Mouse (Mus musculus) heart, embryonic 10.5 days (tissue): ENCODE data around the gene Coq10a. TPM values are rescaled to one million over a fixed set of nuclear protein-coding genes. Genes with fewer than 3 reads are reported as not detected.
A peak's percentile ranks its signal among the peaks of the same experiment; 100 is the strongest.

Experiments
- DNase-seq: peaks from one replicate; pipeline ENCODE4 v3.0.0-alpha.2; 2017; ENCODE audit warnings: low spot score
- H3K27ac ChIP-seq: fragments of 300-500 bp; sonication (generic); 2 replicates; pipeline ENCODE4 v1.5.1; 2016; ENCODE audit warnings: mild to moderate bottlenecking
- H3K27me3 ChIP-seq: fragments of 300-500 bp; sonication (generic); 2 replicates; pipeline ENCODE4 v1.6.1; 2016; ENCODE audit warnings: mild to moderate bottlenecking; ENCODE audit not compliant: poor library complexity, insufficient read depth, severe bottlenecking
- H3K36me3 ChIP-seq: fragments of 300-500 bp; sonication (generic); 2 replicates; pipeline ENCODE4 v1.6.1; 2016; ENCODE audit warnings: mild to moderate bottlenecking, moderate library complexity
- H3K4me1 ChIP-seq: fragments of 300-500 bp; sonication (generic); 2 replicates; pipeline ENCODE4 v1.6.1; 2016; ENCODE audit warnings: mild to moderate bottlenecking
- H3K4me3 ChIP-seq: fragments of 300-500 bp; sonication (generic); 2 replicates; pipeline ENCODE4 v1.5.1; 2016; ENCODE audit warnings: mild to moderate bottlenecking, moderate library complexity
- H3K9me3 ChIP-seq: fragments of 300-500 bp; sonication (generic); 2 replicates; pipeline ENCODE4 v1.6.1; 2016; ENCODE audit warnings: mild to moderate bottlenecking, moderate library complexity
- WGBS: fragments of 180-500 bp; shearing (Covaris S2); methylation state at CpG from one replicate; pipeline ENCODE4 v1.1.7; 2016; 5-methylcytosine and 5-hydroxymethylcytosine counted together
- polyA plus RNA-seq: library from polyadenylated mRNA; unstranded; fragments of >200 nt; fragmentation: Nextera tagmentation; extraction: Ambion mirVana; gene quantifications from 2 replicates; pipeline ENCODE4 v1.2.1, GENCODE M21; 2016

Gene Coq10a
- polyA plus RNA-seq, 1 experiment from 2014 or later = 9.7 TPM

DNA sequence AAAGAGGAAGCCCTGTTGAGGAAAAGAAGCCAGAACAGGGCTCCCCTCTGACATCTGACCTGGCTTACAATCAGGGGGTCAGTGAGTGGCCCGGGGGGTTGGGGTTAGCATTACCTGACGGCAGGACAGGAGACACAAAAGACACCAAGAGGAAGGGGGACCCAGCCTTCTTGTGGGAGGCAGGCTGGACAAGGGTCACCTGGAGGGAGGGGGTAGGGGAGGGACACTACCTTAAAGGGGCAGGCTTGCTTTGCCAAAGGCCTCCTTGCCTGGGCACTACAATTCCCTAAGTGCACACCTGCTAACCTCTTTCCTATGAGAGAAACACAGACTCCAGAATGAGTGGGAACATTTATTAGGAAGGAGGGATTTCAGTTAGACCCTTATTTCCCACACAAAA, 32.3 kb upstream of the Coq10a start, which contains the start of gene Slc39a5:
TSS of gene Slc39a5 (minus strand) at position 174 of the 400 bp plus-strand sequence.
- H3K9me3 ChIP-seq = no peaks in the 10 kb centered on the region
- H3K27ac ChIP-seq = no peak within 1 kb of the TSS; the same call in 1 of the 2 replicates
- H3K27me3 ChIP-seq = no peaks in the 10 kb centered on the region
- WGBS = 31% methylated on average over 2 of the region's 2 CpGs
- H3K4me3 ChIP-seq = no peak within 1 kb of the TSS
- no peak for DNase-seq
- H3K4me1 ChIP-seq = peaks cover 24% of the 10 kb centered on the region
- H3K36me3 ChIP-seq = peaks cover 23% of the 10 kb centered on the region

GRCm38 (mm10) chr10:128400338-128400737, 31.5 kb upstream of the Coq10a start:
- peaks cover 24% of the 10 kb centered on the region for H3K36me3 ChIP-seq
- H3K4me1 ChIP-seq = peaks cover 31% of the 10 kb centered on the region
- H3K9me3 ChIP-seq = no peaks in the 10 kb centered on the region
- 27% methylated on average over 5 of the region's 5 CpGs for WGBS
- no peak overlapping the region for H3K4me3 ChIP-seq
- DNase-seq = no peak
- H3K27me3 ChIP-seq = no peaks in the 10 kb centered on the region
- H3K27ac ChIP-seq = no peak overlapping the region; the same call in 1 of the 2 replicates

GRCm38 (mm10) chr10:128397466-128397865, 28.7 kb upstream of the Coq10a start:
- no peak for DNase-seq
- Histone ChIP-seq H3K9me3 (no peaks in the 10 kb centered on the region), H3K4me3 (no peak overlapping the region), H3K27me3 (no peaks in the 10 kb centered on the region), H3K27ac (0 out of 2 replicates have a peak overlapping the region, but pooled peaks have one; percentile 36), H3K4me1 (peaks cover 40% of the 10 kb centered on the region), H3K36me3 (peaks cover 50% of the 10 kb centered on the region)
- 66% methylated on average over 7 of the region's 7 CpGs for WGBS

DNA sequence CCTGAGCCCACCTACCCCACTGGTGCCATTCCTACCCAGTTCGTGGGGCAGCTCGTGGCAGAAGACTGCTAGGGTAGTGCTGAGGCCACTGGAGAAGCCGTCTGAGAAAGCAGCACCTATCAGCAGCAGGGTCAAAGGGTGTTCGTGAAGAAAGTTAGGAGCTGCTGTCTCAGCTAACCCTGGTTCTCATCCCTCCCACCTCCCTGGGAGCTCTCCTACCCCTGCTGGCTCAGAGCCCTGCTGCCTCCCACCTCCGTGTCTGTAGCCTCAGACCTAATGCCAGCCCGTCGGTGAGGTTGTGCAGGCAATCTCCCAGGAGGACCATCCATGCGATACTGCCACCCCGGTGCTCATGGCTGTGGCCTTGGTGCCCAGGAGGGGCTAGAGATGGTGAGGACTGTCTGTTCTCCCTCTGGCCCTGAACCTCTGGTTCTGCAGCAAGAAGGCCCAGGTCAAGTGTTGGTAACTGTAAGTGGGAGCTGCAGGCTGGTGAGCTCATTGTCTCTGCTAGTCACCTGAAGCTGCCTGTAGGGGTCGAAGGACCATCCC, 28.0 kb upstream of the Coq10a start:
- no peak overlapping the region for H3K27ac ChIP-seq
- no peak for DNase-seq
- H3K4me1 ChIP-seq = peaks cover 43% of the 10 kb centered on the region
- H3K27me3 ChIP-seq = no peaks in the 10 kb centered on the region
- peaks cover 56% of the 10 kb centered on the region for H3K36me3 ChIP-seq
- 60% methylated on average over 10 of the region's 10 CpGs for WGBS
- no peaks in the 10 kb centered on the region for H3K9me3 ChIP-seq
- H3K4me3 ChIP-seq = no peak overlapping the region

DNA sequence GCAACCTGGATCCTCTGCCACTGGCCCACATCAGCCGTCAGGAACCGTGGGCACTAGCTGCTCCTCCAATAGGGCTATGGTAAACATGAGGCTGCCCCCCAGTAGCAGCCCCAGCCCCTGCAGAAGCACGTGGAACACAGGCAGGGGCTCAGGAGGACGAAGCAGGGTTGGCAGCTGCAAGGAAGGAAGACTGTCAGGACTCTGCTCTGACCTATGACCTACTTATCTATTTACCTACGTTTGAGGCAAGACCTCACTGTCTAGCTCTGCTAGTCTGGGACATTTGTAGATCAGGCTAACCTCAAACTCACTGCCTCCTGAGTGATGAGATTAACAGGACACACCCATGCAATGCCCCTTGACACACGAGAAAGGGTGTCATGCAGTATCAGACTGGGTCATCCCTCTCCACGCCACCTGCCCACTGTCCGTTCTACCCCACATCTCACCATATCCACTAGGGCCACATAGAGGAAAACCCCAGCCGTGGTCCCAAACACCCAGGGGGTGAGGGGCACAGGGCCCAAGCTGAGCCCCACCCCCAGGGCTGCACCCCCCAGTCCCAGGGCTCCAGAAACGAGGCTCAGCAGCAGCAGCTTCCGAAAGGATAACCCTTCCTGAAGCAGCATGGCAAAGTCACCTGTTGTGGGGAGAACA, 27.3 kb upstream of the Coq10a start:
- no peaks in the 10 kb centered on the region for H3K9me3 ChIP-seq
- no peak overlapping the region for H3K4me3 ChIP-seq
- peaks cover 49% of the 10 kb centered on the region for H3K4me1 ChIP-seq
- peaks cover 57% of the 10 kb centered on the region for H3K36me3 ChIP-seq
- 50% methylated on average over 11 of the region's 11 CpGs for WGBS
- no peak overlapping the region for H3K27ac ChIP-seq
- H3K27me3 ChIP-seq = no peaks in the 10 kb centered on the region
- no peak for DNase-seq

- WGBS = 69% methylated on average over 6 of the region's 6 CpGs
- H3K36me3 ChIP-seq = peaks cover 99% of the 10 kb centered on the region
These were observed 23.1 kb upstream of the Coq10a start for GRCm38 (mm10) chr10:128391850-128392249.

GRCm38 (mm10) chr10:128390366-128390765, 21.6 kb upstream of the Coq10a start:
- Histone ChIP-seq H3K27me3 (no peaks in the 10 kb centered on the region), H3K27ac (no peak overlapping the region), H3K4me3 (no peak overlapping the region), H3K36me3 (peaks cover 100% of the 10 kb centered on the region), H3K4me1 (peaks cover 24% of the 10 kb centered on the region), H3K9me3 (no peaks in the 10 kb centered on the region)
- 92% methylated on average over 12 of the region's 12 CpGs for WGBS
- no peak for DNase-seq

More at GRCm38 (mm10) chr10:128391850-128392249, 23.1 kb upstream of the Coq10a start:
- DNase-seq = no peak
- Histone ChIP-seq H3K27me3 (no peaks in the 10 kb centered on the region), H3K9me3 (no peaks in the 10 kb centered on the region), H3K27ac (no peak overlapping the region), H3K4me3 (no peak overlapping the region), H3K4me1 (peaks cover 39% of the 10 kb centered on the region)

DNA sequence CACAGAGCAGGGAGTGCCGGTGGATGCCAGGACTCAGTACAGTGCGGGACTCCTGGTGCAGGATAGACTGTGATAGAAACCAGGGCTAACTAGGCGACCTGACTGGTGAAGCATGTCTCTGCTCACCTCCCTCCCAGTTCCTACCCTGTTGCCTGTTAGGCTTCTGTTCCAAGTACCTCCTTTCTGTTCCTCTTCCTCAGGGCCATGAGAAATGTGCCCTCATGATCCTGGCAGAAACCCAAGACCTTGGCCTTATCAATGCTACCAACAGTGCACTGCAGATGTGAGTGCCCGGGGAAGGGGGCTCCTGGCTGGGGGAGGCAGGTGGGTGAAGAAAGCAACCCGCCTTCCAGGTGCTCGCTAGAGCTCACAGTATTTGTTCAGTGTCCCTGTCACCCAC, 20.8 kb upstream of the Coq10a start:
- Histone ChIP-seq H3K9me3 (no peaks in the 10 kb centered on the region), H3K27me3 (no peaks in the 10 kb centered on the region), H3K36me3 (peaks cover 100% of the 10 kb centered on the region), H3K4me3 (no peak overlapping the region), H3K4me1 (peaks cover 22% of the 10 kb centered on the region), H3K27ac (no peak overlapping the region)
- no peak for DNase-seq
- 79% methylated on average over 6 of the region's 6 CpGs for WGBS

DNA sequence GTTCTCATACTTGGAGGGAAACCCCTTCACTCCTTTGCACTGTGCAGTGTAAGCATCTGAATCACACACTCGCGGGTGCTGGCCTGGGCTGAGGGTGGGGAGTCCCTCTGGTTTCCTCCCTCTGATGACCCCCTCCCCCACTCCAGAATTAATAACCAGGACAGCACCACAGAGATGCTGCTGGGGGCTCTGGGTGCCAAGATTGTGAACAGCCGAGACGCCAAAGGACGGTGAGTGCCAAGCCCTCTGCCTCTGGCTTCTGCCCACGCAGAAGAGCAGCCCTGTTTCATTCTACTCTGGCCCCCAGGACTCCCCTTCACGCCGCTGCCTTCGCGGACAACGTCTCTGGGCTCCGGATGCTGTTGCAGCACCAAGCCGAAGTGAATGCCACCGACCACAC, 20.1 kb upstream of the Coq10a start:
- H3K27me3 ChIP-seq = no peaks in the 10 kb centered on the region
- H3K27ac ChIP-seq = no peak overlapping the region
- 93% methylated on average over 14 of the region's 14 CpGs for WGBS
- peaks cover 100% of the 10 kb centered on the region for H3K36me3 ChIP-seq
- no peak overlapping the region for H3K4me3 ChIP-seq
- peaks cover 21% of the 10 kb centered on the region for H3K4me1 ChIP-seq
- no peaks in the 10 kb centered on the region for H3K9me3 ChIP-seq
- no peak for DNase-seq

DNA sequence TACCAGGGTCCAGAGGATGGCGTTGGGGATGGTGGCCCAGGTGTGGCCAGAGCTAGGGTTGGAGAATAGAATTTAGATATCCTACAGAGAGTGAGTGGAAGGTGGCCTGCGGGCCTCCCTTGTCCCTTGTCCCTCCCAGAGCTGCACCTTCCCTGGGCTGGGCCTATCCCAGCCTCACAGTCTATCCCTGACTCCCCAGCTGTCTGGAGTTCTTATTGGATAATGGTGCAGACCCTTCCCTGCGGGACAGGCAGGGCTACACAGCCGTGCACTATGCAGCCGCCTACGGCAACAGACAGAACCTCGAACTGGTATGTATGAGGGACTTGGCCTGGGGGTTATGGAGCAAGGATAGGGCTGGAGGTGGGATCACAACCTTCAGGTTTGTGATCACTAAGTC, 17.1 kb upstream of the Coq10a start:
- no peaks in the 10 kb centered on the region for H3K27me3 ChIP-seq
- peaks cover 4% of the 10 kb centered on the region; the same call in 1 of the 2 replicates for H3K4me1 ChIP-seq
- H3K4me3 ChIP-seq = no peak overlapping the region
- H3K36me3 ChIP-seq = peaks cover 100% of the 10 kb centered on the region
- no peaks in the 10 kb centered on the region for H3K9me3 ChIP-seq
- no peak for DNase-seq
- no peak overlapping the region for H3K27ac ChIP-seq
- 91% methylated on average over 7 of the region's 7 CpGs for WGBS

DNA sequence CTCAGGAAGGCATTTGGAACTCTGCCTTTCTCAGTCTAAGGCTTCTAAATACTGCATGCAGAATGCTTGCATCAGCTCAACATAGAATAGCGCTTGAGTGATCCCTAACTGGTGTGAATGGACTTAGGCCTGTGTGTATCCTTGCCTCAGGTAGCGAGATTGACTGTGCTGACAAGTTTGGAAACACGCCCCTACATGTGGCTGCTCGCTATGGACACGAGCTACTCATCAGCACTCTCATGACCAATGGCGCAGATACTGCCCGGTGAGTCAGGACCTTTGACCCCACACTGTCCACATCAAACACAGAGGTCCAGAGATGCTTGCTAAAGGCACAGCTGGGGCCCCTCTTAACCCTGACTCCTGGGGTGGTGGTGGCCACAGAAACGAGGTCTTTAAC, 13.7 kb upstream of the Coq10a start:
- Histone ChIP-seq H3K27ac (no peak overlapping the region), H3K9me3 (no peaks in the 10 kb centered on the region), H3K36me3 (peaks cover 92% of the 10 kb centered on the region), H3K4me1 (peaks cover 18% of the 10 kb centered on the region), H3K27me3 (no peaks in the 10 kb centered on the region), H3K4me3 (no peak overlapping the region)
- WGBS = 83% methylated on average over 8 of the region's 8 CpGs
- DNase-seq = no peak

DNA sequence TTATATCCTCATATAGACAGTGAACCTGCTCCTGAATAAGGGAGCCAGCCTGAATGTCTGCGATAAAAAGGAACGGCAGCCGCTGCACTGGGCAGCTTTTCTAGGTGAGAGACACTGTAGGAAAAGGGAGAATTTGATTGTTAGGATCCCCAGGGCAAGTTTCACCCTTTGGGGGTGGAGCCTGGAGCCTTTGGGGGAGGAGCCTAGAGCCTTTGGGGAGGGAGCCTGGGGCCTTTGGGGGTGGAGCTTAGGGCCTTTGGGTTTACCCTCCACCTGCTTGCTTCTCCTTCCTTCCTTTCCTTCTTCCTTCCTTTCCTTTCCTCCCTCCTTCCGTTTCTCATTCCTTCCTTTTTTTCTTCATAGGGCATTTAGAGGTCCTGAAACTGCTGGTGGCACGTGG, 11.8 kb upstream of the Coq10a start:
- DNase-seq = peak; percentile 67
- peaks cover 73% of the 10 kb centered on the region for H3K36me3 ChIP-seq
- no peaks in the 10 kb centered on the region for H3K27me3 ChIP-seq

DNA sequence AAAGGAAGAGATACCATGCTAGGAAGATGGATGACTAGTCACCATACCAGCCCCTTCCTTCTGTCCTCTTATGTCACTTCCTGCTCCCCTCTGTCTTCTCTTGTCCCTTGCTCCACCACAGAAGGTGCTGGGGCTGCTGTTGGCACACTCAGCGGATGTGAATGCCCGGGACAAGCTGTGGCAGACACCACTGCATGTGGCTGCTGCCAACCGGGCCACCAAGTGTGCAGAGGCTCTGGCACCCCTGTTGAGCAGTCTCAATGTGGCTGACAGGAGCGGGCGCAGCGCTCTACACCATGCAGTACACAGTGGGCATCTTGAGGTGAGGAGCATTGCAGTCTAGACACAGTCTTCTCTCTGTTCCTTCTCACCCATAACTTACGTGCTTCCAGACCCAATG, 10.5 kb upstream of the Coq10a start:
- peaks cover 29% of the 10 kb centered on the region for H3K4me1 ChIP-seq
- H3K9me3 ChIP-seq = no peaks in the 10 kb centered on the region
- peaks cover 60% of the 10 kb centered on the region for H3K36me3 ChIP-seq
- WGBS = 94% methylated on average over 7 of the region's 7 CpGs
- no peak overlapping the region for H3K27ac ChIP-seq
- no peak for DNase-seq
- H3K27me3 ChIP-seq = no peaks in the 10 kb centered on the region
- no peak overlapping the region for H3K4me3 ChIP-seq

More for the DNA sequence above, 11.8 kb upstream of the Coq10a start:
- Histone ChIP-seq H3K9me3 (no peaks in the 10 kb centered on the region), H3K4me3 (no peak overlapping the region), H3K4me1 (peaks cover 29% of the 10 kb centered on the region), H3K27ac (no peak overlapping the region)
- 83% methylated on average over 5 of the region's 5 CpGs for WGBS
